Mouse (Mus musculus) intestine, postnatal 0 days (tissue): ENCODE measurements at regions not wholly inside any gene's neighbourhood (a gene's known extent, or its start where the extent isn't known, plus 50 kb on each side); places are given as distances from the start of the nearest gene placed in this dataset.

Source experiments
- ATAC-seq: fragments of 200-750 bp; cut with Nextera tagmentation; 2 replicates; pipeline ENCODE4 v1.8.0; 2017; ENCODE audit warnings: mild to moderate bottlenecking, moderate TSS enrichment, moderate library complexity
- H3K27ac ChIP-seq: fragments of 300-500 bp; sonication (generic); 2 replicates; pipeline ENCODE4 v1.5.1; 2014; ENCODE audit warnings: mild to moderate bottlenecking, low read depth, low read length, moderate library complexity
- H3K27me3 ChIP-seq: fragments of 300-500 bp; sonication (generic); replicated peaks from 2 replicates; pipeline ENCODE4 v1.6.1; 2014; ENCODE audit warnings: low read length, mixed read lengths; ENCODE audit not compliant: control insufficient read depth, insufficient read depth
- H3K36me3 ChIP-seq: fragments of 300-500 bp; sonication (generic); 2 replicates; pipeline ENCODE4 v1.6.1; 2014; ENCODE audit warnings: mild to moderate bottlenecking, moderate library complexity; ENCODE audit not compliant: control insufficient read depth, insufficient read depth
- H3K4me1 ChIP-seq: fragments of 300-500 bp; sonication (generic); replicated peaks from 2 replicates; pipeline ENCODE4 v1.6.1; 2014; ENCODE audit warnings: antibody characterized with exemption, low read length, mixed read lengths; ENCODE audit not compliant: control insufficient read depth, insufficient read depth
- H3K4me2 ChIP-seq: fragments of 300-500 bp; sonication (generic); replicated peaks from 2 replicates; pipeline ENCODE4 v1.6.1; 2014; ENCODE audit warnings: low read depth, mild to moderate bottlenecking, moderate library complexity
- H3K4me3 ChIP-seq: fragments of 300-500 bp; sonication (generic); 2 replicates; pipeline ENCODE4 v1.5.1; 2014; ENCODE audit warnings: low read depth, low read length
- H3K9ac ChIP-seq: fragments of 300-500 bp; sonication (generic); 2 replicates; pipeline ENCODE4 v1.6.1; 2014; ENCODE audit warnings: mild to moderate bottlenecking, low read depth, low read length
- H3K9me3 ChIP-seq: fragments of 300-500 bp; sonication (generic); 2 replicates; pipeline ENCODE4 v1.6.1; 2016; ENCODE audit warnings: mixed run types; ENCODE audit not compliant: control insufficient read depth
- CTCF ChIP-seq: sonication (generic); IDR thresholded peaks from 2 replicates; pipeline ENCODE4 v1.5.1; 2016; ENCODE audit warnings: low read depth, mild to moderate bottlenecking, control low read depth, antibody characterized with exemption, moderate library complexity
- WGBS: fragments of 180-500 bp; shearing (Covaris S2); extraction: QIAGEN DNeasy Blood & Tissue Kit; methylation state at CpG from one replicate; pipeline ENCODE4 v1.1.7; 2014; 5-methylcytosine and 5-hydroxymethylcytosine counted together

DNA sequence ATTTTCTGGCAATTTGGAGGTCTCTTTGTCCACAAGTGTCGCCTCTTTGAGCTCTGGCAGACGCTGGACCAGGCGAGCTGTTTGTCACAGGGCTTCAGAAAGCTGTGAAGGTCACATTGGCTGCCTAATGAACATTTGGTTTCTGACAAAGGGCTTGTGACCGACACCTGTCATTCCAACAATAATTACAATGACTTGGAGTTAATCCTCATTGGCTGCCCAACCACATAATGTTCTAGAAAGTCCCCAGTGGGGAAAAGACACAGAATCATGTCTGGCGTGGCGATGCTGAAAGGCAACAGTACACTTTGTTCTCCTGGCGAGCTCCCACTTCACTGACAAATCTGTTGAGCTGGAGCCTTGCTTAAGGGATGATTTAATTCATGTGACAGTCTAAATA, 194.4 kb downstream of the Gm10260 start:
- Histone ChIP-seq H3K4me3 (no peak overlapping the region), H3K27ac (no peak overlapping the region), H3K27me3 (no peaks in the 10 kb centered on the region), H3K4me1 (0 out of 2 replicates have a peak, but pooled peaks cover 2% of the 10 kb centered on the region), H3K9me3 (no peaks in the 10 kb centered on the region), H3K36me3 (no peaks in the 10 kb centered on the region), H3K4me2 (no peak overlapping the region), H3K9ac (no peak overlapping the region)
- WGBS: 75% methylated on average over 7 of the region's 7 CpGs
- no peak for TF ChIP-seq CTCF
- no peak for ATAC-seq

DNA sequence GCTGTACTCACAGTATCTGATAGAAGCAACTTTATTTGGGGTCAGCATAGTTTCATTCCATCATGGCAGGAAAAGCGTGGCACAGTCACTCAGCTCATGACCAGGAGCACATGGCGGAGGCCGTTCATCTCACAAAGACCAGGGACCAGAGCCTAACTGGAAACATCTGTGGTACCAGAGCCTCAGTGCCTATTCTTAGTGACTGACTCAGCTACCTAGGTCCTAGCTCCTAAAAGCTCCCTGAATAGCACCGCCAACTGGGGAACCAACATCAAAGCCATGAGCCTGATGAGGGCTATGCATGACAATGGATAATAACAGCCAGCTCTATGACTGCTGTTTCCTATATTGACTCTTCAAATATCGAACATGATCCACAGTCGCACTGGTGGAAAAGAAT, 198.2 kb downstream of the Gm10260 start:
- Histone ChIP-seq H3K27me3 (no peaks in the 10 kb centered on the region), H3K4me2 (no peak overlapping the region), H3K9ac (no peak overlapping the region), H3K27ac (no peak overlapping the region), H3K36me3 (no peaks in the 10 kb centered on the region), H3K9me3 (no peaks in the 10 kb centered on the region), H3K4me1 (0 out of 2 replicates have a peak, but pooled peaks cover 2% of the 10 kb centered on the region), H3K4me3 (no peak overlapping the region)
- 93% methylated on average over 6 of the region's 6 CpGs for WGBS
- no peak for TF ChIP-seq CTCF
- ATAC-seq: no peak

DNA sequence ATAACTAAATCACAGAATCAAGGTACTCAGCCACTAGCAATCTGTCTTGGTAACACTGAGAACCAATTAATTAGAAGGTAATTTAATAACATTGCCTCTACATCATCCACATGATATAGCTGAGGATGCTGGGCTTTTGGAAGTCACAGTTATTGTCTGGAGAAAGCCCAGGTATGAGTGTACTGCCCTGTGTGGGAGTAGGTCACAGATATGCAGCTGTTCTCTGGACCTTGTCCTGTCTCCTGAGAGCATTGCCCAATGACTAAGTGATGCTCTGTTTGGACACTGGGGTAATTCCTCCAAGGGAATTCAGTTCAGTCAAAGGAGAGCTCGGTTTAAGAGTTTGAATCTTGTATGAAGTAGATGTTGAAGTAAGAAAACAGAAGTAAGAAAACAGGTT, 199.6 kb downstream of the Gm10260 start:
- WGBS: 49% methylated on average over 1 of the region's 1 CpGs
- no peak for ATAC-seq
- H3K4me1 ChIP-seq: no peaks in the 10 kb centered on the region
- H3K4me2 ChIP-seq: no peak overlapping the region
- no peaks in the 10 kb centered on the region for H3K36me3 ChIP-seq
- no peak overlapping the region for H3K9ac ChIP-seq
- TF ChIP-seq CTCF: no peak
- no peak overlapping the region for H3K4me3 ChIP-seq
- H3K27me3 ChIP-seq: no peaks in the 10 kb centered on the region
- no peak overlapping the region for H3K27ac ChIP-seq
- H3K9me3 ChIP-seq: no peaks in the 10 kb centered on the region

DNA sequence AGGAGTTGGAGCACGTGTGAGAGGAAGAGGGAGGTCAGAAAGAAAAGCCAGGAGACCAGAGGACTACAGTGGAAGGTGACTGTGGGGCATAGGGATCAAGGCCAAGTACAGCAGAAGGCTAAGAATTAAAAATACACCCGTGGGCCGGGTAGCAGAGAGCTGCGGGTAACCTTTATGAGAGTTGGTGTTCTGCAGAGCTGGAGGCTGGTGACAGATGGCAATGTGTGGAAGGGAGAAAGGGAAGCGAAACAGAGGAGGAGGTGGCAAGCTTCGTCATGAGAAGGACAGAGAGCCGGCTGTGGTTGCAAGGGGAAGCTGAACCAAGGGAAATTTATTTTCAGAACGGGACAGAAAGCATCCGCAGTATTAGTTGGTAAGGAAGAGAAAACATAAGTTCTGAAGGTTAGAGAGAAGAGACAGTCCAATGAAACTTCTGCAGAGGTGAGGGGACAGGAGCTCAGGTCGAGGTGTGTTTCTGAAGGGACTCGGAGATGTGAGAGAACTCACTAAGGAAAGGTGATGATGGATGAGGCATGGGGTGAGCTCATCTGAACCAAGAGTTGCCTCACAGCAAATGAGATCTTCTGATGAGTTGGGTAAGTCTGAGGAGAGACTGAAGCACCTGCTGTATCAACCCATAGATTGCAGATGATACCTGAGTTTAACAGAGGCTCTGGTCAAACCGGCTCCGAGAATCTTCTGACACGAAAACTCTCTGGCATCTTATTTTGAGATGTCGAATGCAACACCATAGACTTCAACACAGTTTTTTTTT, 200.6 kb downstream of the Gm10260 start:
- H3K27ac ChIP-seq: no peak overlapping the region
- 87% methylated on average over 15 of the region's 15 CpGs for WGBS
- no peaks in the 10 kb centered on the region for H3K36me3 ChIP-seq
- no peaks in the 10 kb centered on the region for H3K4me1 ChIP-seq
- no peak overlapping the region for H3K4me2 ChIP-seq
- no peak overlapping the region for H3K9ac ChIP-seq
- TF ChIP-seq CTCF: no peak
- H3K9me3 ChIP-seq: no peaks in the 10 kb centered on the region
- no peaks in the 10 kb centered on the region for H3K27me3 ChIP-seq
- H3K4me3 ChIP-seq: no peak overlapping the region
- no peak for ATAC-seq

DNA sequence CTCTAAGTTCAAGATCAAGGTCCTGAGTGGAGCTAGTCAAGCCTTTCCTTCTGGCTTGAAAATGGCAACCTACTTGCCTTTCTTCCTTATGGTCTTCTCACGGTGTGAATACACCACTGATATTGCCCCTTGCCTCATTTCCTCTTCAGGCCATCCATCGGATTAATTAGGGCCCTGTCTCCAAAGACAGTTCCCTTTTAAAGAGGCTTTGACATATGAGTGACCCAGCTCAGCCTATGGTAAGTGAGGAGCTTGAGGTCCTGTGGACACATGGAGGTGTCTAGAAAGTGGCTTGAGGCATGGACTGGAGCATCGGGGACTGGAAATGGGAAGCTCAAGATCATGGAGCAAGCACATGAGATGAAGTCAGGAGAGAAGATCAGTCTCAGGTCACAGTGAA, 201.5 kb downstream of the Gm10260 start:
- H3K4me3 ChIP-seq: no peak overlapping the region
- TF ChIP-seq CTCF: no peak
- H3K4me2 ChIP-seq: no peak overlapping the region
- no peak overlapping the region for H3K27ac ChIP-seq
- 90% methylated on average over 3 of the region's 3 CpGs for WGBS
- H3K27me3 ChIP-seq: no peaks in the 10 kb centered on the region
- no peaks in the 10 kb centered on the region for H3K9me3 ChIP-seq
- no peak overlapping the region for H3K9ac ChIP-seq
- H3K4me1 ChIP-seq: no peaks in the 10 kb centered on the region
- no peaks in the 10 kb centered on the region for H3K36me3 ChIP-seq
- no peak for ATAC-seq

DNA sequence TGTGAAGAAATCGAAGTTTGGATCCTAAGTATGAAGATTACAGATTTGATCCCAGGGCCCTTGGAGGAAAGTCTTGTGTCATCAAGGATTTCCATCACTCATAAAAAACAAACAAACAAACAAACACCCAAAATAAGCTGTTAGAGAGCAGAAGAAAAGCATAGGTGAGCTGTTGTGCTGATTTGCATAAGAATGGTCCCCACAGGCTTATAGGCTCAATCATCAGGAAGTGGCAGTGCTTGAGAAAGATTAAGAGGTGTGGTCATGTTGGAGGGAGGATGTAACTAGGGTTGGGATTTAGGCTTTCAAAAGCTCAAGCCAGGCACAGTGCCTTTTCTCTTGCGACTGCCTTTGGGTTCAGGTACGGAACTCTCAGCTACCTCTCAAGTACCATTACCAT, 205.1 kb downstream of the Gm10260 start:
- no peak for TF ChIP-seq CTCF
- Histone ChIP-seq H3K9ac (no peak overlapping the region), H3K4me1 (no peaks in the 10 kb centered on the region), H3K4me3 (no peak overlapping the region), H3K36me3 (no peaks in the 10 kb centered on the region), H3K4me2 (no peak overlapping the region), H3K27ac (no peak overlapping the region), H3K9me3 (no peaks in the 10 kb centered on the region), H3K27me3 (no peaks in the 10 kb centered on the region)
- 91% methylated on average over 3 of the region's 3 CpGs for WGBS
- no peak for ATAC-seq
